Mouse (Mus musculus): ENCODE results near the gene Gm13693. TPM values are rescaled to one million over a fixed set of nuclear protein-coding genes. Genes with fewer than 3 reads are reported as not detected.
"Not testable (repeated sequence)": the region's sequence is repeated elsewhere in the genome, so short reads cannot be mapped to it uniquely, and the experiment has no call there.

The Gm13693 gene
- 1 to 10 TPM; 1.4 to 2.0 (median 1.8) TPM for total RNA-seq (2022)

- not testable (repeated sequence) for DNase-seq (ENCODE audit: low spot score in 2 of 2)
These were observed at the start of gene Gm13693 for GRCm38 (mm10) chr2:83961203-83961602. Gene Gm13693 (plus strand): TSS chr2:83961503.

GRCm38 (mm10) chr2:83929478-83930088 is 31.7 kb upstream of the Gm13693 start:
- DNase-seq (ENCODE audit: low spot score in 2 of 2) = no peak

GRCm38 (mm10) chr2:83940931-83941361 is 20.4 kb upstream of the Gm13693 start, which contains the start of gene Zswim2:
Gene Zswim2 (minus strand): TSS chr2:83941228.
- peak; percentile 86 to 91 for DNase-seq (ENCODE audit: low spot score in 2 of 2)

GRCm38 (mm10) chr2:83941378-83941777 is 19.9 kb upstream of the Gm13693 start:
- no peak for DNase-seq (ENCODE audit: low spot score in 2 of 2)

GRCm38 (mm10) chr2:83941792-83942191 is 19.5 kb upstream of the Gm13693 start:
- no peak for DNase-seq (ENCODE audit: low spot score in 2 of 2)

GRCm38 (mm10) chr2:83955393-83955792 is 5.9 kb upstream of the Gm13693 start, which contains the start of gene Gm13698:
Gene Gm13698 (plus strand): TSS chr2:83955693.
- not testable (repeated sequence) for DNase-seq (ENCODE audit: low spot score in 2 of 2)

GRCm38 (mm10) chr2:83967013-83967412 is 5.7 kb downstream of the Gm13693 start, which contains the start of gene Gm13695:
Gene Gm13695 (plus strand): TSS chr2:83967313.
- DNase-seq (ENCODE audit: low spot score in 2 of 2) = not testable (repeated sequence)

GRCm38 (mm10) chr2:83972823-83973222 is 11.5 kb downstream of the Gm13693 start, which contains the start of gene Gm13696:
Gene Gm13696 (plus strand): TSS chr2:83973123.
- not testable (repeated sequence) for DNase-seq (ENCODE audit: low spot score in 2 of 2)

GRCm38 (mm10) chr2:83978633-83979032 is 17.3 kb downstream of the Gm13693 start, which contains the start of gene Gm13694:
Gene Gm13694 (plus strand): TSS chr2:83978933.
- not testable (repeated sequence) for DNase-seq (ENCODE audit: low spot score in 2 of 2)

- DNase-seq (ENCODE audit: low spot score in 2 of 2) = not testable (repeated sequence)
These were observed 23.1 kb downstream of the Gm13693 start, which contains the start of gene Gm13697 for GRCm38 (mm10) chr2:83984443-83984842. Gene Gm13697 (plus strand): TSS chr2:83984743.

GRCm38 (mm10) chr2:83990253-83990652 is 28.9 kb downstream of the Gm13693 start, which contains the start of gene Gm13691:
Gene Gm13691 (plus strand): TSS chr2:83990553.
- not testable (repeated sequence) for DNase-seq (ENCODE audit: low spot score in 2 of 2)

GRCm38 (mm10) chr2:83993639-83994255 is 32.4 kb downstream of the Gm13693 start:
- not testable (repeated sequence) for DNase-seq (ENCODE audit: low spot score in 2 of 2)

- DNase-seq (ENCODE audit: low spot score in 2 of 2) = not testable (repeated sequence)
These were observed 33.2 kb downstream of the Gm13693 start for GRCm38 (mm10) chr2:83994526-83994925.

GRCm38 (mm10) chr2:84008913-84009312 is 47.6 kb downstream of the Gm13693 start:
- DNase-seq (ENCODE audit: low spot score in 2 of 2) = no peak

GRCm38 (mm10) chr2:84009818-84010217 is 48.5 kb downstream of the Gm13693 start:
- no peak for DNase-seq (ENCODE audit: low spot score in 2 of 2)

Other genes with a start within 250 kb of the Gm13693 start
- 100 to 1,000 TPM; 121 to 130 (median 126) TPM for gene Itgav, start 237.1 kb upstream of the Gm13693 start, total RNA-seq (2022)
- 100 to 1,000 TPM; 189 to 234 (median 210) TPM for gene Fam171b, start 148.9 kb upstream of the Gm13693 start, total RNA-seq (2022)
- gene Zswim2, start 20.3 kb upstream of the Gm13693 start, total RNA-seq (2022) = under 1 TPM in 1 of 4 experiments, not detected in 3; 0.30 TPM
- 1 to 10 TPM; 1.4 to 2.0 (median 1.8) TPM for gene Gm13698, start 5.8 kb upstream of the Gm13693 start, total RNA-seq (2022)
- gene Gm13695, start 5.8 kb downstream of the Gm13693 start, total RNA-seq (2022) = 1 to 10 TPM in 1 of 4 experiments, not detected in 3; 1.4 TPM
- gene Gm13696, start 11.6 kb downstream of the Gm13693 start, total RNA-seq (2022) = 1 to 10 TPM; 1.4 to 2.0 (median 1.8) TPM
- gene Gm13694, start 17.4 kb downstream of the Gm13693 start, total RNA-seq (2022) = 1 to 10 TPM; 1.4 to 2.0 (median 1.8) TPM
- 1 to 10 TPM; 1.4 to 2.0 (median 1.8) TPM for gene Gm13697, start 23.2 kb downstream of the Gm13693 start, total RNA-seq (2022)
- 1 to 10 TPM; 1.4 to 2.0 (median 1.8) TPM for gene Gm13691, start 29.1 kb downstream of the Gm13693 start, total RNA-seq (2022)

Measured in left cerebral cortex, adult 8-10 months (tissue).